Mouse (Mus musculus) midbrain, embryonic 12.5 days (tissue): ENCODE measurements around the gene Dlgap4. TPM values are rescaled to one million over a fixed set of nuclear protein-coding genes. Genes with fewer than 3 reads are reported as not detected.
"Not testable (repeated sequence)": the region's sequence is repeated elsewhere in the genome, so short reads cannot be mapped to it uniquely, and the experiment has no call there.

ENCODE experiments used
- ATAC-seq: fragments of 200-750 bp; cut with Nextera tagmentation; 2 replicates; pipeline ENCODE4 v1.8.0; 2017; ENCODE audit warnings: low read depth, moderate TSS enrichment, moderate library complexity; ENCODE audit not compliant: low FRiP score
- H3K27ac ChIP-seq: fragments of 300-500 bp; sonication (generic); replicated peaks from 2 replicates; pipeline ENCODE4 v1.5.1; 2016; ENCODE audit warnings: mild to moderate bottlenecking
- H3K27me3 ChIP-seq: fragments of 300-500 bp; sonication (generic); 2 replicates; pipeline ENCODE4 v1.6.1; 2016; ENCODE audit warnings: mild to moderate bottlenecking
- H3K36me3 ChIP-seq: fragments of 300-500 bp; sonication (generic); 2 replicates; pipeline ENCODE4 v1.6.1; 2016
- H3K4me1 ChIP-seq: fragments of 300-500 bp; sonication (generic); 2 replicates; pipeline ENCODE4 v1.6.1; 2016
- H3K4me2 ChIP-seq: fragments of 300-500 bp; sonication (generic); replicated peaks from 2 replicates; pipeline ENCODE4 v1.6.1; 2016; ENCODE audit warnings: mild to moderate bottlenecking, moderate library complexity
- H3K4me3 ChIP-seq: fragments of 300-500 bp; sonication (generic); 2 replicates; pipeline ENCODE4 v1.5.1; 2016; ENCODE audit warnings: mild to moderate bottlenecking
- H3K9ac ChIP-seq: fragments of 300-500 bp; sonication (generic); replicated peaks from 2 replicates; pipeline ENCODE4 v1.6.1; 2016; ENCODE audit warnings: mild to moderate bottlenecking, moderate library complexity
- H3K9me3 ChIP-seq: fragments of 300-500 bp; sonication (generic); 2 replicates; pipeline ENCODE4 v1.6.1; 2016; ENCODE audit warnings: mild to moderate bottlenecking
- WGBS: fragments of 180-500 bp; shearing (Covaris S2); methylation state at CpG from one replicate; pipeline ENCODE4 v1.1.7; 2016; 5-methylcytosine and 5-hydroxymethylcytosine counted together
- polyA plus RNA-seq: library from polyadenylated mRNA; unstranded; fragments of >200 nt; fragmentation: Nextera tagmentation; extraction: Ambion mirVana; gene quantifications from 2 replicates; pipeline ENCODE4 v1.2.1, GENCODE M21; 2016

Dlgap4 gene
- polyA plus RNA-seq, 1 experiment from 2014 or later = 190 TPM

GRCm38 (mm10) chr2:156781281-156781680 lies 167.8 kb downstream of the Dlgap4 start:
- Histone ChIP-seq H3K36me3 (no peaks in the 10 kb centered on the region), H3K9ac (no peak overlapping the region), H3K27me3 (peaks cover 8% of the 10 kb centered on the region), H3K4me3 (no peak overlapping the region), H3K27ac (no peak overlapping the region), H3K4me2 (no peak overlapping the region), H3K9me3 (0 out of 2 replicates have a peak, but pooled peaks cover 2% of the 10 kb centered on the region), H3K4me1 (peaks cover 12% of the 10 kb centered on the region)
- WGBS = 78% methylated on average over 4 of the region's 4 CpGs
- ATAC-seq = no peak

GRCm38 (mm10) chr2:156781836-156782480 lies 168.5 kb downstream of the Dlgap4 start:
- H3K27me3 ChIP-seq = peaks cover 4% of the 10 kb centered on the region
- H3K27ac ChIP-seq = no peak overlapping the region
- no peak overlapping the region for H3K4me3 ChIP-seq
- no peak overlapping the region for H3K9ac ChIP-seq
- no peaks in the 10 kb centered on the region for H3K36me3 ChIP-seq
- 66% methylated on average over 4 of the region's 4 CpGs for WGBS
- peaks cover 12% of the 10 kb centered on the region for H3K4me1 ChIP-seq
- no peak for ATAC-seq
- no peak overlapping the region for H3K4me2 ChIP-seq
- H3K9me3 ChIP-seq = 0 out of 2 replicates have a peak, but pooled peaks cover 2% of the 10 kb centered on the region

- Histone ChIP-seq H3K4me1 (peaks cover 8% of the 10 kb centered on the region), H3K9me3 (0 out of 2 replicates have a peak, but pooled peaks cover 2% of the 10 kb centered on the region), H3K4me2 (no peak overlapping the region), H3K4me3 (no peak overlapping the region), H3K36me3 (no peaks in the 10 kb centered on the region), H3K27ac (no peak overlapping the region), H3K27me3 (no peaks in the 10 kb centered on the region), H3K9ac (no peak overlapping the region)
- ATAC-seq = no peak
- 84% methylated on average over 10 of the region's 10 CpGs for WGBS
Observed at GRCm38 (mm10) chr2:156782481-156783348, 169.2 kb downstream of the Dlgap4 start.

GRCm38 (mm10) chr2:156783349-156783728 lies 169.8 kb downstream of the Dlgap4 start:
- WGBS = 87% methylated on average over 9 of the region's 9 CpGs
- Histone ChIP-seq H3K4me3 (no peak overlapping the region), H3K9ac (no peak overlapping the region), H3K36me3 (no peaks in the 10 kb centered on the region), H3K4me2 (no peak overlapping the region), H3K9me3 (0 out of 2 replicates have a peak, but pooled peaks cover 2% of the 10 kb centered on the region), H3K4me1 (peaks cover 6% of the 10 kb centered on the region), H3K27me3 (no peaks in the 10 kb centered on the region), H3K27ac (no peak overlapping the region)
- no peak for ATAC-seq

GRCm38 (mm10) chr2:156784016-156784585 lies 170.6 kb downstream of the Dlgap4 start:
- H3K4me1 ChIP-seq = peaks cover 6% of the 10 kb centered on the region
- WGBS = 83% methylated on average over 7 of the region's 7 CpGs
- H3K27ac ChIP-seq = no peak overlapping the region
- no peaks in the 10 kb centered on the region for H3K27me3 ChIP-seq
- no peak for ATAC-seq
- H3K9me3 ChIP-seq = 0 out of 2 replicates have a peak, but pooled peaks cover 2% of the 10 kb centered on the region
- H3K4me3 ChIP-seq = no peak overlapping the region
- H3K4me2 ChIP-seq = no peak overlapping the region
- no peak overlapping the region for H3K9ac ChIP-seq
- H3K36me3 ChIP-seq = no peaks in the 10 kb centered on the region

- H3K9ac ChIP-seq = no peak overlapping the region
- ATAC-seq = no peak
- H3K4me1 ChIP-seq = peaks cover 6% of the 10 kb centered on the region
- 86% methylated on average over 2 of the region's 2 CpGs for WGBS
- no peak overlapping the region for H3K4me2 ChIP-seq
- no peaks in the 10 kb centered on the region for H3K27me3 ChIP-seq
- no peak overlapping the region for H3K4me3 ChIP-seq
- H3K36me3 ChIP-seq = no peaks in the 10 kb centered on the region
- H3K27ac ChIP-seq = no peak overlapping the region
- 0 out of 2 replicates have a peak, but pooled peaks cover 2% of the 10 kb centered on the region for H3K9me3 ChIP-seq
Observed at GRCm38 (mm10) chr2:156784891-156785290, 171.4 kb downstream of the Dlgap4 start.

GRCm38 (mm10) chr2:156786369-156786768 lies 172.9 kb downstream of the Dlgap4 start:
- not testable (repeated sequence) for H3K4me3 ChIP-seq, H3K27ac ChIP-seq, H3K9ac ChIP-seq, H3K27me3 ChIP-seq, H3K4me2 ChIP-seq, H3K4me1 ChIP-seq, H3K36me3 ChIP-seq, H3K9me3 ChIP-seq, ATAC-seq

- no peak overlapping the region for H3K9ac ChIP-seq
- peaks cover 11% of the 10 kb centered on the region for H3K9me3 ChIP-seq
- H3K4me3 ChIP-seq = no peak overlapping the region
- WGBS = 89% methylated on average over 5 of the region's 5 CpGs
- no peaks in the 10 kb centered on the region for H3K4me1 ChIP-seq
- no peak for ATAC-seq
- no peak overlapping the region for H3K27ac ChIP-seq
- H3K4me2 ChIP-seq = no peak overlapping the region
- H3K27me3 ChIP-seq = no peaks in the 10 kb centered on the region
- no peaks in the 10 kb centered on the region for H3K36me3 ChIP-seq
Observed at GRCm38 (mm10) chr2:156787090-156787775, 173.7 kb downstream of the Dlgap4 start.

- H3K36me3 ChIP-seq = no peaks in the 10 kb centered on the region
- H3K4me1 ChIP-seq = no peaks in the 10 kb centered on the region
- H3K27ac ChIP-seq = no peak overlapping the region
- ATAC-seq = no peak
- no peak overlapping the region for H3K9ac ChIP-seq
- no peak overlapping the region for H3K4me2 ChIP-seq
- H3K4me3 ChIP-seq = no peak overlapping the region
- peaks cover 13% of the 10 kb centered on the region for H3K9me3 ChIP-seq
- H3K27me3 ChIP-seq = no peaks in the 10 kb centered on the region
- WGBS = 42% methylated on average over 3 of the region's 3 CpGs
Observed at GRCm38 (mm10) chr2:156787776-156788105, 174.2 kb downstream of the Dlgap4 start.

- H3K27me3 ChIP-seq = no peaks in the 10 kb centered on the region
- no peak for ATAC-seq
- H3K36me3 ChIP-seq = no peaks in the 10 kb centered on the region
- H3K9me3 ChIP-seq = peaks cover 13% of the 10 kb centered on the region
- no peak overlapping the region for H3K4me2 ChIP-seq
- H3K4me3 ChIP-seq = no peak overlapping the region
- H3K27ac ChIP-seq = no peak overlapping the region
- H3K4me1 ChIP-seq = no peaks in the 10 kb centered on the region
- WGBS = 83% methylated on average over 1 of the region's 1 CpGs
- H3K9ac ChIP-seq = no peak overlapping the region
Observed at GRCm38 (mm10) chr2:156788836-156789235, 175.3 kb downstream of the Dlgap4 start.

GRCm38 (mm10) chr2:156798516-156798915 lies 185.0 kb downstream of the Dlgap4 start:
- no peak overlapping the region for H3K27ac ChIP-seq
- H3K27me3 ChIP-seq = no peaks in the 10 kb centered on the region
- 84% methylated on average over 1 of the region's 1 CpGs for WGBS

GRCm38 (mm10) chr2:156801045-156801444 lies 187.5 kb downstream of the Dlgap4 start:
- ATAC-seq = no peak
- Histone ChIP-seq H3K4me2 (no peak overlapping the region), H3K9me3 (no peaks in the 10 kb centered on the region; the same call in 1 of the 2 replicates), H3K27ac (no peak overlapping the region), H3K9ac (no peak overlapping the region), H3K36me3 (no peaks in the 10 kb centered on the region), H3K27me3 (no peaks in the 10 kb centered on the region), H3K4me3 (no peak overlapping the region), H3K4me1 (no peaks in the 10 kb centered on the region)
- WGBS = 75% methylated on average over 4 of the region's 4 CpGs

More at GRCm38 (mm10) chr2:156798516-156798915, 185.0 kb downstream of the Dlgap4 start:
- Histone ChIP-seq H3K9ac (no peak overlapping the region), H3K4me1 (no peaks in the 10 kb centered on the region), H3K9me3 (no peaks in the 10 kb centered on the region; the same call in 1 of the 2 replicates), H3K36me3 (no peaks in the 10 kb centered on the region), H3K4me3 (no peak overlapping the region), H3K4me2 (no peak overlapping the region)
- no peak for ATAC-seq
